Mouse (Mus musculus): ENCODE data around the gene Gpbar1.
"Not testable (repeated sequence)": the region's sequence is repeated elsewhere in the genome, so short reads cannot be mapped to it uniquely, and the experiment has no call there.

The Gpbar1 gene

GRCm38 (mm10) chr1:74321396-74321795 is 43.0 kb downstream of the Gpbar1 start:
- no peak for DNase-seq (ENCODE audit: low spot score in 2 of 2)

- not testable (repeated sequence) for DNase-seq (ENCODE audit: low spot score in 2 of 2)
Measured at GRCm38 (mm10) chr1:74326916-74327315, 48.6 kb downstream of the Gpbar1 start.
